Mouse (Mus musculus) kidney, adult 2 months (tissue): ENCODE measurements around the gene 0610037L13Rik.

Experiments used
- CTCF ChIP-seq: fragments of 200-500 bp; conservative IDR thresholded peaks from 2 replicates; pipeline ENCODE4 v1.5.1; 2011; ENCODE audit warnings: low read depth, mild to moderate bottlenecking, control low read depth, low read length, moderate library complexity, mixed read lengths; ENCODE audit not compliant: insufficient read depth, insufficient read length
- POLR2A ChIP-seq: fragments of 200-500 bp; IDR thresholded peaks from one replicate; pipeline ENCODE4 v1.6.1; 2011; ENCODE audit warnings: low read depth, low read length, control low read depth

DNA sequence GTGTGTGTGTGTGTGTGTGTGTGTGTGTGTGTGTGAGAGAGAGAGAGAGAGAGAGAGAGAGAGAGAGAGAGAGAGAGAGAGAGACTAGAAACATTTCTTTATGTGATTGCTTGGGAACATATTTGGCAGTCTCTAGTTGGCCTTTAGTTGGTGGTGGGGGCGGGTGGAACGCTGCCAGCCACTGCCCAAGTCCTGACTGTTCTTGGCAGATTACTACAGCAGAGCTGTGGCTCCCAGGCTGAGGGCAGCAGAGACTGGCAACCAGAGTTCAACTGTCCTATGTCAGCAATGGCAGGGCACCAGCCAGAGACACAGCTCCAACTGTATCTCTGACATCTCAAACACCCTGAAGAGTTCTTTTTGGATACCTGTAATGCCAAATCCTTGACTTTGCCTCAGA lies 54.5 kb downstream of the 0610037L13Rik start:
- TF ChIP-seq POLR2A = no peak
- no peak for TF ChIP-seq CTCF
